Mouse (Mus musculus): ENCODE results near the gene Gadl1.

DNA sequence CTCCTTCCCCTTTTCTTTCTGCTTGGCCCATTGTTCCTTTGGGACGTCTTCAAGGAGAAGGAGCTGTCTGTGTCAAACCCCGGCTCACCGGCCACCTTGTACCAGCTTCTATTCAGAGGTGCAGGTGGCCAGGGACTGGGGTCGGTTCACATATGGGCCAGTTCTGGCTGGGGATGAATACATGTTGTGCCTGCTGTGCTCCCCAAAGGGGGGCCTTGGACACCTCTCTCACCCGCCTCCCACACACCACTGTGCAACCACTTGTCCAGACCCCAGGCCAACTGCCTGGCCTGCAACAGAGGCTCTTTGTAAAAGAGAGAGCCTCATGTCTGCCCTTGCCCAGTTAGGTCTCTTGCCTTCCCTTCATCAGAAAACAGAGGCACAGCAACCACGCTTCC, 190.3 kb downstream of the Gadl1 start:
- no peak for TF ChIP-seq GATA2 (IDR thresholded peaks at IDR 0.05; ENCODE audit: borderline replicate concordance, low read depth, low read length)
- no peak for TF ChIP-seq CTCF (IDR thresholded peaks at IDR 0.05; ENCODE audit: low read depth, low read length)
- no peak for TF ChIP-seq TAL1 (conservative IDR thresholded peaks at IDR 0.05; ENCODE audit: low read depth, low read length)

Measured in G1E (cell line).